Mouse (Mus musculus): ENCODE data around the gene Mfsd4a.
A peak's percentile ranks its signal among the peaks of the same experiment; 100 is the strongest.

The Mfsd4a gene

DNA sequence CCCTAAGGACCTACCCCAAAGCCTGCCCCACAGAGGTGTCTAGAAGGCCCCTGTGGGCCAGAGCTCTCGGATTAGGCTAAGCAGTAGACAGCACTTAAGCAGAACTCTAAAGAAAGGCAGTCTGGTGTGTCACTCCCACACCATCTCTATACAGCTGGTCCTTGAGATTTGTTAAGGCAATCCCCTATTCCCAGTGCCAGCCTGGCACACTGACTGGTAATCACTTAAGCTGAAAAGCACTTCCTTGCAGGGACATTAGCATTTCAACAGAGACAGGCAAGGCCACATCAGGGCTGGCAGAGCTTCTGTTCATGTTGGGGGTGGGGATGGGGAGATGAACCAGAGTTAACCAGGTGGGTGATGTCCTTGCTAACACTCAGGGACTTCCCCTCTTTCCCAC is 2.9 kb downstream of the Mfsd4a start:
- DNase-seq, result no peak

- no peak for DNase-seq
These were observed 4.8 kb downstream of the Mfsd4a start for GRCm38 (mm10) chr1:132063096-132063495.

GRCm38 (mm10) chr1:132061750-132062541 is 5.9 kb downstream of the Mfsd4a start:
- DNase-seq, result no peak

GRCm38 (mm10) chr1:132060036-132060769 is 7.7 kb downstream of the Mfsd4a start:
- no peak for DNase-seq

- no peak for DNase-seq
These were observed 9.3 kb downstream of the Mfsd4a start for GRCm38 (mm10) chr1:132058558-132058957.

DNA sequence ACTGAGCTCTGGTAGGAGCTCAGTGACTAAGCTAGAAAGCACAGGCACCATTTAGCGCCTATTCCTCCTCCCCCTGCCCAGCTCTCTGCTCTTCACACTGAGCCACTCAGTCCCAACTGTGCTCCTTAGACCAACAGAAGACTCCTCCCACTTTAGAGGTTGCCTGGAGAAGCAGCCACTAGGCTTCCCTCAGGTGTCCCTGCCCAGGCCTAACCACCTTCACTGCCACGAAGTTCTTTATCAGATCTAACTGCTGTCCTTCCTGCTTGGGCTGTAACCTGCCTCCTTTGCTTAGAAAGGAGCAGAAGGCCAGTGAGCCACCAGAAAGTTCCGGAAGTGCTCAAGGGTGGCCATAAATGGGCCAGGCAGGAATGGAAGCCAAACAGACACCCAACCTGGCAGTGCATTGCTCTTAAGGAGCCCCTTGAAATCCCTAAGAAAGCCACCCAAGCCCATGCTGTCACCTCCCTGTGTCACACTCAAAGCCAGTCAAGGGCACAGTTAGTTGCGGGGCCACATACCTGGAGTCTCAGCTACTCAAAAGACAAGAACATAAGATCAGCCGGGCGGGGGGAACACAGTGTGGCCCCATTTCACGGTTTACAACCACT is 12.7 kb downstream of the Mfsd4a start:
- no peak for DNase-seq

DNA sequence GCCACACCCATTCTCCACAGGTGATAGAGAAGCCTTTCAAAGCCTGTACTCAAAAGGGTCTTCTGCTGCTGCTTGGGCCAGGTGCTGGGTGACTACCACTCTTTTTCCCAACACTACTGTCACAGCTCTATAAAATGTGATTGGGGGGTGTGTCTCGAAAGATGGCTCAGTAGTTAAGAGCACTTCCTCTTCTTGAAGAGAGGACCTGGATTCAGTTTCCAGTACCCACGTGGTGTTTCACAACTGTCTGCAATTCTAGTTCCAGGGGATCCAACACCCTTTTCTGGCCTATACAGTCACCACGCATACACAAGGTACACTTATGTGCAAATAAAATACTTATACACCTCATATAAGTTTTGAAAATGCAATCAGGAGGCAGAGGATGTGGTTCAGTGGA is 13.5 kb downstream of the Mfsd4a start:
- DNase-seq, result no peak

DNA sequence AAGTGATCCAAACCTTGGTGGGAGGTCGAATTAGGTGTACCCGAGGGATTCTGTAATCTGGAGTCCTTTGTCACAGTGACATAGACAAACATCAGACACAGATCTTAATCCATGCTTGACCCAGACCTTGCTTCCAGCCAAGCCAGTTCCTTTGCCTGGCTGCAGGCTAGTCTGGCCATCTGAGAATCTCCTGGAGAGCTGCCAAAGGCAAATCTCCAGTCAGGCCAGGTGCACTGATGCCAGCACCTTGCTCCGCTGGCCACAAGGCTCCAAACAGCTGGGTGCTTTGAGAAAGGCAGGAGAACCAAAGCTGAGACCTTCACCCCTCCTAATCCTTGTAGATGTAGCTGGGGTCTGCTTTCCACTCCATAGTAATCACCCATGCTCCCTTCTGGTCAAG is 16.1 kb downstream of the Mfsd4a start:
- no peak for DNase-seq

GRCm38 (mm10) chr1:132046143-132046735 is 21.6 kb downstream of the Mfsd4a start:
- peak; percentile 78 for DNase-seq

GRCm38 (mm10) chr1:132043759-132044158 is 24.1 kb downstream of the Mfsd4a start:
- no peak for DNase-seq

DNA sequence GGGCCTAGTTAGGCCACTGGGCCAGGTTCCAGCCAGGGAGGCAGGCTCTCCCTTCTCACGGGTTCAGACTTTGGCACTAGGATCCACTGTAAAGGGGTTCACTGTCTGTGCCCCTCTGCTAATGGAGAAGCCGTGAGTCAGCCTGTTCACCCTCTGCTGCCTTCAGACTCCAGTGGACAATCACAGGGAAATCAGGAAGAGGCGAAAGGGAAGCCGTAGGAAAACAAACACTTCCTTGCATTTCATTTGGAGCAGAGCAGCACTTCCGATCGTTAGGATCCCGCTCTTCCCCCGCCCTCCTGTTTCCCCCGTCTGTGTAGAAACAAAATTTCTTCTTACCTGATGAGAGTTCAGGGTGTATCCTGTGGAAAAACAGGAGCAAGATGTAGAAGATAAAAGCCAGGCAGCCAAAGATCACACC is 27.7 kb downstream of the Mfsd4a start:
- DNase-seq, result no peak

- DNase-seq, result no peak
These were observed 29.1 kb downstream of the Mfsd4a start for GRCm38 (mm10) chr1:132038753-132039152.

DNA sequence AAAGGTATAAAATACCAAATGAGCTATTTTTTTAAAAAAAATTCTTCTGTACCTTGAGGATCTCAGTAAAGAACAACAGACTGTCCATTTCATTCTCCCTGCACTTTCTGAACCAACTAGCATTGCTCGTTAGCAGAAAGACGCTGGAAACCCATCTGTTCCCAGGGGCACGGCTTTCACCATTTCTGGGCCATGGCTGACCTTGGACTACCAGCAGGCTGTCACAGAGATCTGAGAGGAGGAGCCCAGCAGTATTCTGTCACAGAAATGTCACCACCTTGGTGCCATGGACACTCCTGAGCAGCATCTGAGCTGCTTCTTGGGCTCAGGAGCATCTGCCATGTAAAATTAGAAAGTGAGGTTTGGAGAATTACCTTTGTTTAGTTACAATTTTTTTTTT is 30.1 kb downstream of the Mfsd4a start:
- no peak for DNase-seq

- DNase-seq, result no peak
These were observed 35.7 kb downstream of the Mfsd4a start for GRCm38 (mm10) chr1:132032172-132032571.

GRCm38 (mm10) chr1:132030574-132030973 is 37.3 kb downstream of the Mfsd4a start:
- no peak for DNase-seq

DNA sequence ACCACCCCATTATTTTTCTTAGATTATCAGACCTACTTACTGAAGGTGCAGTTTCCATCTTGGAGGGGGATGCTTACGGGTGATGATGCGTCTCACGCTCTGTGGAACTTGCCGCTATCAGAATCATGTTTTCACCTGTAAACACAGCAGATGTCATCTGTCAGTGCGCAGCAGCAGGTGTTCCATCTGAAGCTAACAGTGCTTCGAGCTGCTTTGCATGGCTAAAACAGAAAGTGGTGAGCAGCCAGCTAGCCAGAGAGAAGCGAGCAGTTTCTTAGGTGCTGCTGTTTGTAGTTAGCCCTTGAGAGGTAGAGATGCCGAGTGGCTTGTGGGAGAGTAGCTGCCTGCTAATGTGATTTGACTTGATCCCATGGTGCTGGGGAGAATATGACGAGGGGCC is 39.4 kb downstream of the Mfsd4a start:
- DNase-seq, result no peak

DNA sequence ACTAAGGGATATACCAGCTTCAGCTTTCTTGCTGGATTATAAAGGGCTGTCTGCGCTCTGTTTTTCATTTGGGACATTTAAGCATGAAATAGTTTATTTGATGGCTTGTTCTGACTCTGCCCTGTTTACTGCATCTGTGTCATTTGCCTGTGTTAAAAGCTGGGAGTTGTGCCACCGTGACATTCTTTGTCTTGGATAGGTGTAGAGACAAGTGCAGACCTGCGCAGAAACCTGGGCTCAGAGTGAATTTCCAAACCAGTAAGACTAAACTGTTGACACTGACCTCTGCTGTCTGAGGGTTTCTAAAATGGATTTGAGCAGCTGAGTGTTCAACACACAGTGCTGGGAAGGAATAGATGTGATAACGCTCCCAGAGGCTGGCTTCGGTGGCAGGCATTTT is 39.9 kb downstream of the Mfsd4a start:
- no peak for DNase-seq

- no peak for DNase-seq
These were observed 40.8 kb downstream of the Mfsd4a start for GRCm38 (mm10) chr1:132026925-132027646.

DNA sequence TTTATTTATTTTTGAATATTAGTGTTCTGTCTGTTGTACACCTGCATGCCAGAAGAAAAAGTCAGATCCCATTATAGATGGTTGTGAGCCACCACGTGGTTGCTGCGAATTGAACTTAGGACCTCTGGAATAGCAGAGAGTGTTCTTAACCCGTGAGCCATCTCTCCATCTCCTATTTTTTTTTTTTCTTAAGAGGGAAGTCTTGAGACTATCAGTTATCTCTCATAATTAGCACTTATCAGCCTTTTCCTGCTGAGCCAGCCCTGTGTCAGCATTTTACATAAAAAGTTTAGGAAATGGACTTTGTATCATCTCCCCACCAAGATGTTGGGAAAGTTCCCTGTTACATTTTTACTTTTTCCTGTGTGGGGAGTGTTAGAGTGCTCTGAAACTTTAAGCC is 45.8 kb downstream of the Mfsd4a start:
- DNase-seq, result no peak

- DNase-seq, result no peak
These were observed 48.0 kb downstream of the Mfsd4a start for GRCm38 (mm10) chr1:132019876-132020275.

GRCm38 (mm10) chr1:132016691-132017090 is 51.2 kb downstream of the Mfsd4a start:
- no peak for DNase-seq

- DNase-seq, result no peak
These were observed 53.1 kb downstream of the Mfsd4a start for GRCm38 (mm10) chr1:132014800-132015199.

GRCm38 (mm10) chr1:132012861-132013260 is 55.0 kb downstream of the Mfsd4a start:
- no peak for DNase-seq

All from embryo, embryonic 11 days (tissue).